Mouse (Mus musculus): ENCODE measurements at regions not wholly inside any gene's neighbourhood (a gene's known extent, or its start where the extent isn't known, plus 50 kb on each side); places are given as distances from the start of the nearest gene placed in this dataset.

- no peak for DNase-seq
- intact Hi-C loops (cut with DNase I) = no loop called here
These were observed 184.4 kb upstream of the Sesn3 start for GRCm38 (mm10) chr9:14090454-14090853.

- intact Hi-C loops (cut with DNase I) = no loop called here
- no peak for DNase-seq
These were observed 183.6 kb upstream of the Sesn3 start for GRCm38 (mm10) chr9:14091099-14091930.

GRCm38 (mm10) chr9:14092996-14093442 is 181.8 kb upstream of the Sesn3 start:
- intact Hi-C loops (cut with DNase I) = no loop called here
- no peak for DNase-seq

GRCm38 (mm10) chr9:14103538-14103937 is 171.3 kb upstream of the Sesn3 start:
- no peak for DNase-seq
- intact Hi-C loops (cut with DNase I) = no loop called here

GRCm38 (mm10) chr9:14104921-14105320 is 169.9 kb upstream of the Sesn3 start:
- intact Hi-C loops (cut with DNase I) = no loop called here

GRCm38 (mm10) chr9:14106371-14106770 is 168.5 kb upstream of the Sesn3 start:
- intact Hi-C loops (cut with DNase I) = no loop called here
- no peak for DNase-seq

More at GRCm38 (mm10) chr9:14104921-14105320, 169.9 kb upstream of the Sesn3 start:
- DNase-seq = no peak

GRCm38 (mm10) chr9:14108798-14109197 is 166.1 kb upstream of the Sesn3 start:
- intact Hi-C loops (cut with DNase I) = no loop called here
- no peak for DNase-seq

GRCm38 (mm10) chr9:14109492-14109891 is 165.4 kb upstream of the Sesn3 start:
- no peak for DNase-seq
- intact Hi-C loops (cut with DNase I) = no loop called here

- DNase-seq = no peak
- intact Hi-C loops (cut with DNase I) = no loop called here
These were observed 163.2 kb upstream of the Sesn3 start for GRCm38 (mm10) chr9:14111713-14112112.

GRCm38 (mm10) chr9:14115521-14115920 is 159.3 kb upstream of the Sesn3 start:
- intact Hi-C loops (cut with DNase I) = no loop called here

GRCm38 (mm10) chr9:14116097-14116840 is 158.6 kb upstream of the Sesn3 start:
- intact Hi-C loops (cut with DNase I) = no loop called here
- no peak for DNase-seq

More at GRCm38 (mm10) chr9:14115521-14115920, 159.3 kb upstream of the Sesn3 start:
- DNase-seq = no peak

- DNase-seq = no peak
- intact Hi-C loops (cut with DNase I) = no loop called here
These were observed 141.5 kb upstream of the Sesn3 start for GRCm38 (mm10) chr9:14133372-14133771.

- intact Hi-C loops (cut with DNase I) = no loop called here
These were observed 139.9 kb upstream of the Sesn3 start for GRCm38 (mm10) chr9:14134894-14135450.

GRCm38 (mm10) chr9:14141321-14141720 is 133.5 kb upstream of the Sesn3 start:
- intact Hi-C loops (cut with DNase I) = no loop called here
- no peak for DNase-seq

More at GRCm38 (mm10) chr9:14134894-14135450, 139.9 kb upstream of the Sesn3 start:
- no peak for DNase-seq

GRCm38 (mm10) chr9:14143988-14144387 is 130.9 kb upstream of the Sesn3 start:
- intact Hi-C loops (cut with DNase I) = no loop called here
- DNase-seq = no peak

- intact Hi-C loops (cut with DNase I) = no loop called here
- DNase-seq = no peak
These were observed 127.8 kb upstream of the Sesn3 start for GRCm38 (mm10) chr9:14147088-14147487.

GRCm38 (mm10) chr9:14147731-14148130 is 127.1 kb upstream of the Sesn3 start:
- intact Hi-C loops (cut with DNase I) = no loop called here
- no peak for DNase-seq

- intact Hi-C loops (cut with DNase I) = no loop called here
- no peak for DNase-seq
These were observed 124.6 kb upstream of the Sesn3 start for GRCm38 (mm10) chr9:14150288-14150687.

- DNase-seq = no peak
- intact Hi-C loops (cut with DNase I) = no loop called here
These were observed 117.9 kb upstream of the Sesn3 start for GRCm38 (mm10) chr9:14156967-14157366.

GRCm38 (mm10) chr9:14158096-14158837 is 116.6 kb upstream of the Sesn3 start:
- intact Hi-C loops (cut with DNase I) = no loop called here
- no peak for DNase-seq

- intact Hi-C loops (cut with DNase I) = no loop called here
- no peak for DNase-seq
These were observed 114.7 kb upstream of the Sesn3 start for GRCm38 (mm10) chr9:14160207-14160606.
